Mouse (Mus musculus): ENCODE results near the gene Prdm16.

Gene Prdm16

DNA sequence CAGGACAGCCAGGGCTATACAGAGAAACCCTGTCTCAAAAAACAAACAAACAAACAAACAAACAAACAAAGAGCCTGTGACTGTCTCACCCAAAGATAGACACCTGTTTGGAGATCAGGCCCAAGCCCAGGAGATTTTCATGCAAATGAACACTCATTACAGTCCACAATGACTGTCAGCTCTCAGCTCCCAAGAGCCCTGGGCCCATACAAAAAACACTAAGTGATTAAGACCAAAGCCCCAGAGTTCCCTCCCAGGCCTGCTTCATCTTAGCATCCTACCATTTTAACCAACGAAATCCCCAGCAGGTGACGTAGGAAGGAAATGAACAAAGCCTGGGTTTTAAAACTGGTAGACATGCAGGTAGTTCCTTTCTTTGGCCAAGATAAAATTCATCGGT lies 275.8 kb downstream of the Prdm16 start:
- ATAC-seq (ENCODE audit: insufficient number of reproducible peaks, low FRiP score, low TSS enrichment), result no peak

DNA sequence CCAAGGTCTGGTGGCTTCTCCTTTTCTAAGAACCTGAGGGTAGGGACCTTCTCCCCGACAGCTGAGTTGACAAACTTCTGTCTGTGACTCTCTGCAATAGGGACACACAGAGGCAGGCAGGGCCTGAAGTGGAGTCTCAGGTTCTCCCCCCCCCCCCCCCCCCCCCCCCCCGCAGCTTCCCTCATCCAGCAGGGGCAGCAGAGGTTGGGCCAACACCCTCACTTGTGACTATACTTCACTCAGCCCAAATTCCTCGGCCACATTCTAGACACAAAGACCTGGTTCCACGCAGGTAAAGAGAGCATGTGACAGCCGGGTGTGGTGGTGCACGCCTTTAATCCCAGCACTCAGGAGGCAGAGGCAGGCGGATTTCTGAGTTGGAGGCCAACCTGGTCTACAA lies 276.2 kb downstream of the Prdm16 start:
- ATAC-seq (ENCODE audit: insufficient number of reproducible peaks, low FRiP score, low TSS enrichment), result no peak

- ATAC-seq (ENCODE audit: insufficient number of reproducible peaks, low FRiP score, low TSS enrichment), result no peak
Observed at GRCm38 (mm10) chr4:154359762-154360300, 276.8 kb downstream of the Prdm16 start.

GRCm38 (mm10) chr4:154358816-154359215 lies 277.9 kb downstream of the Prdm16 start:
- no peak for ATAC-seq (ENCODE audit: insufficient number of reproducible peaks, low FRiP score, low TSS enrichment)

GRCm38 (mm10) chr4:154358370-154358769 lies 278.3 kb downstream of the Prdm16 start:
- ATAC-seq (ENCODE audit: insufficient number of reproducible peaks, low FRiP score, low TSS enrichment), result no peak

DNA sequence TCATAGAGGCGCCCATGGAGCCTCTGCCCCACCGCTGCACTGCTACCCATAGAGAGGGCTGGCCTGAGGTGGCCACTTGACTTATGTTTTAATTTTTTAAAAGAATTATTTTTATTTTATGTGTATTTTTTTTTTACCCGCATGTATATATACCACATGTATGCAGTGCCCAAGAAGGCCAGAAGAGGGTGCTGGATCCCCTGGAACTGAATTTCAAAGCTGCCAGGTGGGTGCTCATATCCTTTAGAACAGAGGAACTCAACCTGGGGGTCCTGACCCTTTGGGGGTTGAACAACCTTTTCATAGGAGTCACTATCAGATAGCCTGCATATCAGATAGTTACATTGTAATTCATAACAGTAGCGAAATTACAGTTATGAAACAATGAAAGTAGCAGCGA lies 281.3 kb downstream of the Prdm16 start:
- ATAC-seq (ENCODE audit: insufficient number of reproducible peaks, low FRiP score, low TSS enrichment), result no peak

- ATAC-seq (ENCODE audit: insufficient number of reproducible peaks, low FRiP score, low TSS enrichment), result no peak
Observed at GRCm38 (mm10) chr4:154352246-154352645, 284.4 kb downstream of the Prdm16 start.

- ATAC-seq (ENCODE audit: insufficient number of reproducible peaks, low FRiP score, low TSS enrichment), result no peak
Observed at GRCm38 (mm10) chr4:154348197-154348786, 288.4 kb downstream of the Prdm16 start.

DNA sequence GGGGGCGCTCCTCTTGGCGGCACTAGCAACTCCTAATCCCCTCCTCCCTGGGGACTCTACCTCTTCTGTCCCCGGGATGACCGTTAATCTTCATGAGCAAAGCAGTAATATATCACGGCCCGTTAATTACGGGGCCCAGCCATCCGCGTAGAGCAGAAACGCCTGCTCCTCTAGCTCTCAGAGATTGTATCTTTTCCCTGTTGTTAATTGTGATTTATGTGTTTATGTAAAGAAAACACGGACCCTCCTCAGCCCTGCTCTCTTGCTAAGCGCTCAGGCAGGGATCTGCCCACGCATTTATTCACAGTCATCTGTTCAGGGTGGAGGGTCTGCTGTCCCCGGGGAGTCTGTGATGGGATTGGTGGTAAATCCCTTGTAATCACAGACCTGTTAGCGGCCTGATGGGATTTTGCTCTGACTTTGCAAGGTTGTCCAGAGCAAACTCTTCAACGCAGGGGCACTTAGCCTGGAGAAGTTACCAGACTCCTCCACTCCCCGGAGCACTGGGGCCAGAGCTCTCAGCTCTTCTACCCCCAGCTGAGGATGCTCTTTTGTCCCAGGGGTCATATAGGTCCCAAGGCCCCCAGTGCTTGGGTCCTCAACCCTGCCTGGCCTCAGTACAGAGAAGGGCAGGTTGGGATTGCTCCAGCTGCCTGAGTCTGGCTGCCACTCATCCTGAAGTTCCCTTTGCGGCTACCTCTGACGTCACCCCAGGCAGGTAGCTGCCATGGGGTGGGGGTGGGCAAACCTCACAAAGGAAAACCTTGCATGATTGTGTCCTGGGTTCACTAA lies 289.7 kb downstream of the Prdm16 start:
- ATAC-seq (ENCODE audit: insufficient number of reproducible peaks, low FRiP score, low TSS enrichment), result no peak

GRCm38 (mm10) chr4:154336650-154337049 lies 300.0 kb downstream of the Prdm16 start:
- no peak for ATAC-seq (ENCODE audit: insufficient number of reproducible peaks, low FRiP score, low TSS enrichment)

- ATAC-seq (ENCODE audit: insufficient number of reproducible peaks, low FRiP score, low TSS enrichment), result no peak
Observed at GRCm38 (mm10) chr4:154335761-154336160, 300.9 kb downstream of the Prdm16 start, which contains the start of gene B230104I21Rik. Gene B230104I21Rik, plus strand, starts transcription at chr4:154336127.

DNA sequence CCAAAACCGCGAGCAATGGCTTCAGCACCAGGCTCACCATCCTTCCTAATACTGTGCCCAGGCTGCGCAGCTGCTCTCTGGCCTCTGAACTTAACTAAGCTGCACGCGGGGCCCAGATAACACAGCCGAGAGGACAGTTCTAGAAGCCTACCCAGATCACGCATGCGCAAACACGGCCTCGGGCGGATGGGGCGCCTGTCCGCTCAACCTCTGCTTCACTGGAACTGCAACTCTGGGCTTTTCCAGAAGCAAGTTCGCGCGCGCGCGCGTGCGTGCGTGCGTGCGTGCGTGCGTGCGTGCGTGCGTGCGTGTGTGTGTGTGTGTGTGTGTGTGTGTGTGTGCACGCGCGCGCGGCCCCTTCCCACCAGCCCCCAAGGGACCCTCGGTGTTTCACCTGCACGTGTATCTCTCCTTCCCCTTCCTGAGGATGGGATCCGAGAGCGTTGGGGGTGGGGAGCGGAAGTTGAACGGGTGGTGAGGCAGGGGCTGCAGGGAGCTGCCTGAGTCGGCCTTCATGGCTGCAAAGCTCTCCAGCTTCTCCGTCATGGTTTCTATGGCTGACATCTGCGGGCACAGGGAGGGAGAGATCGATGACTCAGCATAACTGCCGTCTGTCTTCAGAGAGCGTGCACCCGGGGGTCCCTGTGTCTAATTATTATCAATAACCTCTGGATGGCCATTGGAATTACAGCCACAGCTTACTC lies 301.8 kb downstream of the Prdm16 start:
- ATAC-seq (ENCODE audit: insufficient number of reproducible peaks, low FRiP score, low TSS enrichment), result 0 out of 2 replicates have a peak, but pooled peaks have one; percentile 27

DNA sequence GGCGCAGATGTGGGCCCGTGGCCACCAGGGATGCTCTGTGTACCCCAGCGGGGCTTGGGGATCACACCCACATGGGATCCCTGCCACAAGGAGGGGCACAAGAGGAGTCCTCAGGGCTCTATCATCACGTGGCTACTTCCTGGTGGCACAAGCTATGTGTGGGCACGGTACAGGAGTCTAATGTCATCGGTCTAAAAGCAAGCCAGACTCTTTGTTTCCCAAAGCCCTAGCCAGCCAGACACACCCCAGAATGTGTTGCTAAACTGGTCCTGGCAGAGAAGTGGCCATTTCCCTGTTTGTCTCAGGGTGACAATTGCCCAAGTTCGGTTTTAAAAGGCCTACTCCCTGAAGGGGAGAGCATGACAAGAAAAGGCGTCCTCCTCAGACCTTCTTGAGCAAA lies 303.4 kb downstream of the Prdm16 start:
- ATAC-seq (ENCODE audit: insufficient number of reproducible peaks, low FRiP score, low TSS enrichment), result no peak

DNA sequence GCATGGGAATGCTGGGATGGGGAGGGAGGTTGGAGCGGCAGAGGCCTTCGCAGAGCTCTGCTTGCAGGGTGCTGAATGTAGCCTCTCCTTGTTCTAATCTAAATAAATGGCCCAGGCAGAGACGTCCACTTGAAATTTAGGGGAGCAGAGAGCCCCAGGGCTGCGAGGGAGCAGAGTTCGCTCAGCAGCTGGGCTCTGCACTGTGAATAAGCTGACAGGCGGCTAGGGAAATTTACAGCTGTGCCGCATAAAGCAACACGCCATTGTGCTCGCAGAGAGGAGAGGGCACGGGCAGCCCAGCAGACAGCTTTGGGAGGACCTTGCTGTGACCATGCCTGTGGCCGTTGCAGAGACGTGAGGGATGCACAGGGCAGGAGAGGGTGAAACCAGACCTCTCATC lies 305.4 kb downstream of the Prdm16 start:
- ATAC-seq (ENCODE audit: insufficient number of reproducible peaks, low FRiP score, low TSS enrichment), result no peak

DNA sequence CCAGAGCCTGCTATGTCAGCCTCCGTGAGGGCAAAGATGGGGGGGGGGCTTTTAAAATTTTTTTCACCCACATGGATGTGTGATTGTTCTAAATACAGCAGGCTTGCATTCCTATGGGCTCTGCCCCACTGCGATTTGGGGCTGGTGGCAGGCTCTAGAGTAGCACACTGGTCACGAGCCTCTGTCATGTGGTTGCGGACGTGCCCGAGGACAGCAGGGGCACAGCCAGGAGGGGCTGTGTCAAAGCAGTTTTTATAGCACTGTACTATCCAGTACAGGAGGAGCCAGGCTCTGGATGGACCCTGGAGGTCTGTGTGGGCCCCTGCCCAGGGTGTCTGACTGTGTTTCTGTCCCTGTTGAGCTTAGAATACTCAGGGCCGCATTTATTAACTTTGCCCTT lies 306.7 kb downstream of the Prdm16 start:
- no peak for ATAC-seq (ENCODE audit: insufficient number of reproducible peaks, low FRiP score, low TSS enrichment)

GRCm38 (mm10) chr4:154328836-154329235 lies 307.8 kb downstream of the Prdm16 start:
- peak; percentile 27; the same call in 1 of the 2 replicates for ATAC-seq (ENCODE audit: insufficient number of reproducible peaks, low FRiP score, low TSS enrichment)

- ATAC-seq (ENCODE audit: insufficient number of reproducible peaks, low FRiP score, low TSS enrichment), result no peak
Observed at GRCm38 (mm10) chr4:154328431-154328830, 308.2 kb downstream of the Prdm16 start.

DNA sequence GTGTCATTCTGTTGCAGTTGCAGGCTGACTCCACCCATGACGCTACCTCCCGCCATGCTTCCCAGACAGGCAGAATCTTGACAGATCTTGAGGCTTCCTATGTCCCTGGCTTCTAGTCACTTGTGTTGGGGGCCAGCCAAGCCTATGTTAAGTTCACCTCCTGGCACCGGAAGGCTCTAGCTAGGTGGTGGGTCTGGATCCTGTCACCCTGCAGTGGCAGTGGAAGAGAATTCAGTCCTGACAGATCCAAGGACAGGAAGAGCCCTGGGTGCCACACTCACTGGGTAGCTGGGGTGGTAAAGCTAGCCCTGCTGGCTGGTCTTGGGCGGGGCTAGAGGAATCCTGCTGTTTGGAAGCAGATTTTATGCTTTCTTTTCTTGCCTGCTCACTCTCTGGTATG lies 311.3 kb downstream of the Prdm16 start:
- ATAC-seq (ENCODE audit: insufficient number of reproducible peaks, low FRiP score, low TSS enrichment), result no peak

DNA sequence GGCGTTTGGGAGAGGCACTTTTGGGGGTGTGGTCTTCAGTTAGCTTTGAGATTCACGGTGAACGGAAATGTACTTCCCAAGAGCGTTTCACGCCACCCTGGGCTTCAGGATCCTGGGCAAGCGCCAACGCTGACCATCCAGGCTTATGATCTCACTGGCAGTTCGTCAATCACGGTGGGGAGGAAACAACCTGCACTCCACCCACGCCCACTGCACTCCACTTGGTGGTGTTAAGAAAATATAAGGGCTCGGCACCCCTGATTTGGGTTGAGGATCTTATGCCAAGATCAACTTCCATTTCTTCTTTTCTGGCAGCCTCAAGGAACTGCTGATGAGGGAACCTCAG lies 323.1 kb downstream of the Prdm16 start:
- no peak for ATAC-seq (ENCODE audit: insufficient number of reproducible peaks, low FRiP score, low TSS enrichment)

- ATAC-seq (ENCODE audit: insufficient number of reproducible peaks, low FRiP score, low TSS enrichment), result no peak
Observed at GRCm38 (mm10) chr4:154312935-154313621, 323.6 kb downstream of the Prdm16 start.
